ENCODE assay signal across 21 mouse cellular contexts in genomic region chr17:43398612-43399011, GRCm38 (mm10). TPM values are rescaled to one million over a fixed set of nuclear protein-coding genes. Genes with fewer than 3 reads are reported as not detected.
A peak's percentile ranks its signal among the peaks of the same experiment; 100 is the strongest.
DNase-seq lines count a peak whose midpoint lies in the region; ATAC-seq lines count a peak whose summit lies in the region.
"Had no signal": no experiment of that assay in that cellular context is flagged by ENCODE, and none has a peak within 500 bp of the region (broad histone marks: within the 10 kb centered on the region; RNA-seq: fewer than 3 reads in every experiment).

No protein-coding gene starts in this region.

- no peaks in the 10 kb centered on the region for H3K27me3 ChIP-seq in kidney, embryonic 14.5 days (ENCODE audit: control insufficient read depth, insufficient read depth, low read length)
- H3K27me3 ChIP-seq: embryonic facial prominence, embryonic 13.5 days; forebrain, embryonic 12.5 days; hindbrain, embryonic 12.5 days had no signal

- peaks cover 13% of the 10 kb centered on the region for H3K4me1 ChIP-seq in kidney, embryonic 14.5 days (ENCODE audit: control insufficient read depth, insufficient read depth, low read length)
- H3K4me1 ChIP-seq: embryonic facial prominence, embryonic 13.5 days; hindbrain, embryonic 12.5 days had no signal

- no peak overlapping the region for H3K27ac ChIP-seq in kidney, embryonic 14.5 days (ENCODE audit: low read depth, low read length)
- H3K27ac ChIP-seq: embryonic facial prominence, embryonic 13.5 days; forebrain, embryonic 12.5 days; hindbrain, embryonic 12.5 days had no signal

- peak; percentile 60 for ATAC-seq in kidney, embryonic 14.5 days (ENCODE audit: low FRiP score, low TSS enrichment)
- ATAC-seq: forebrain, embryonic 16.5 days; hindbrain, embryonic 16.5 days had no signal

- WGBS in kidney, embryonic 14.5 days, result 25% methylated on average over 7 of the region's 7 CpGs

- no peak overlapping the region for H3K4me2 ChIP-seq in kidney, embryonic 14.5 days (replicated peaks; ENCODE audit: low read depth, low read length)
- H3K4me2 ChIP-seq: embryonic facial prominence, embryonic 13.5 days; forebrain, embryonic 12.5 days; heart, embryonic 11.5 days; hindbrain, embryonic 12.5 days had no signal

- H3K4me3 ChIP-seq in kidney, embryonic 14.5 days (ENCODE audit: low read length), result no peak overlapping the region
- H3K4me3 ChIP-seq: embryonic facial prominence, embryonic 13.5 days; forebrain, embryonic 12.5 days; hindbrain, embryonic 12.5 days had no signal

- peak; percentile 93 for DNase-seq in heart, adult 11 months
- no peak for DNase-seq in heart, postnatal 25 days (ENCODE audit: low spot score)
- no peak for DNase-seq in kidney, adult 11 months
- DNase-seq in brain, adult 2 months (ENCODE audit: low read depth, low spot score), result peak; percentile 9
- peak; percentile 13 to 60 for DNase-seq in kidney, postnatal 25 days
- no peak for DNase-seq in testis, postnatal 10 days (ENCODE audit: low spot score)
- DNase-seq: adrenal gland, postnatal 10 days; cerebellum, adult 18-20 months; cerebellum, adult 9-11 months; cerebellum, postnatal 36 days; gastrocnemius, postnatal 25 days; heart, postnatal 36 days had no signal

- H3K9me3 ChIP-seq in kidney, embryonic 14.5 days (ENCODE audit: control insufficient read depth, low read length), result no peaks in the 10 kb centered on the region
- H3K9me3 ChIP-seq: embryonic facial prominence, embryonic 13.5 days; forebrain, embryonic 12.5 days; hindbrain, embryonic 12.5 days had no signal

- H3K36me3 ChIP-seq in kidney, embryonic 14.5 days (ENCODE audit: control insufficient read depth, insufficient read depth, low read length), result no peaks in the 10 kb centered on the region
- H3K36me3 ChIP-seq: embryonic facial prominence, embryonic 13.5 days; forebrain, embryonic 12.5 days; hindbrain, embryonic 12.5 days had no signal

- no peak overlapping the region for H3K9ac ChIP-seq in kidney, embryonic 14.5 days (ENCODE audit: low read depth, low read length)
- H3K9ac ChIP-seq: embryonic facial prominence, embryonic 13.5 days; forebrain, embryonic 12.5 days; hindbrain, embryonic 12.5 days had no signal

- intact Hi-C loops in heart, postnatal 25 days (cut with DNase I), result no loop called here

RNA-seq across cellular contexts. Expression of gene Adgrf5, which starts 38.4 kb away (rescaled TPM):
- total RNA-seq in heart, postnatal 25 days (2021), result 100 to 1,000 TPM; 207 to 259 TPM
- 6.1 and 16.2 TPM in 2 replicates for polyA plus RNA-seq in kidney, embryonic 14.5 days (2014; fragmentation: Nextera tagmentation; extraction: Ambion mirVana)
- total RNA-seq: granulocyte monocyte progenitor cell, adult 5-6 weeks; MEL had no signal

Comparison
In these comparisons a context has a peak if more than half of its experiments do, and no peak if none do; other contexts are left out.
1. DNase-seq: peak in heart, adult 11 months (single experiment), brain, adult 2 months (single experiment) and kidney, postnatal 25 days (2 of 2); none in heart, postnatal 25 days (single experiment), kidney, adult 11 months (single experiment) and testis, postnatal 10 days (single experiment).